Mouse (Mus musculus): Measurements from ENCODE around the gene Eps8.

- no peak for TF ChIP-seq CTCF (conservative IDR thresholded peaks at IDR 0.05; ENCODE audit: insufficient read depth, insufficient read length, low read depth, low read length)
- TF ChIP-seq POLR2A (IDR thresholded peaks at IDR 0.05; ENCODE audit: low read depth, low read length), result no peak
Measured at GRCm38 (mm10) chr6:137646726-137647125, 8.0 kb downstream of the Eps8 start.
